Mouse (Mus musculus): ENCODE measurements at regions not wholly inside any gene's neighbourhood (a gene's known extent, or its start where the extent isn't known, plus 50 kb on each side); places are given as distances from the start of the nearest gene placed in this dataset.

DNA sequence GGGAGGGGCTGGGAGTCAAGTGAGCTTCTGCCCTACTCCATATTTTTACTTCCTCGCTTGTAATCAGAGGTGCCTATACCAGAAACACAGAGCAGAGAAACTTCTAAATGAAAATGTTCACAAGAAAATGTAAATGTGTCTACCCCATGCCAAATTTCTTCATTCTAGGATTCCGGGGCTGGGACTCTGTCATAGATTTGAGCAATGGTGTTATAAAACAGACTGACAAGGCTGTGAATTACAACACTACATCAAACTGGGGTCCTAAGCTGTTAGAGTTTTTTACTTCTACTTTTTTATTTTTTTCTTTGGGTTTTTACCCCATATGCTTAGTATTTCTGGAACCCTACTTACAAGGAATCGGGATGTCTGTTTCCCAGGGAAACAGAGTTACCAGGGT lies 623.8 kb upstream of the Tmpo start:
- H3K27me3 ChIP-seq (ENCODE audit: control insufficient read depth, insufficient read depth, low read length) = no peaks in the 10 kb centered on the region
- 75% methylated on average over 3 of the region's 3 CpGs for WGBS
- no peak overlapping the region for H3K4me3 ChIP-seq (ENCODE audit: low read depth, low read length)
- no peaks in the 10 kb centered on the region for H3K4me1 ChIP-seq (ENCODE audit: control insufficient read depth, insufficient read depth, insufficient read length, low read length)
- H3K36me3 ChIP-seq (ENCODE audit: control insufficient read depth, insufficient read depth, low read length) = no peaks in the 10 kb centered on the region
- TF ChIP-seq CTCF (IDR thresholded peaks at IDR 0.05; ENCODE audit: extremely low read depth, insufficient read length, insufficient replicate concordance, low read depth, low read length) (no peak), POLR2A (IDR thresholded peaks at IDR 0.05; ENCODE audit: low read depth, low read length) (no peak)
- H3K27ac ChIP-seq (ENCODE audit: insufficient read depth, low read depth, low read length) = no peak overlapping the region
